Mouse (Mus musculus) gastrocnemius, adult 2 months (tissue): ENCODE data around the gene Zfp157. TPM values are rescaled to one million over a fixed set of nuclear protein-coding genes. Genes with fewer than 3 reads are reported as not detected.
A peak's percentile ranks its signal among the peaks of the same experiment; 100 is the strongest.
"Not testable (repeated sequence)": the region's sequence is repeated elsewhere in the genome, so short reads cannot be mapped to it uniquely, and the experiment has no call there.

Experiments
- DNase-seq: peaks from one replicate; pipeline ENCODE4 v3.0.0; 2022
- H3K27ac ChIP-seq: fragments of 200-600 bp; 2 replicates; pipeline ENCODE4 v1.8.1; 2022; ENCODE audit warnings: mild to moderate bottlenecking
- H3K4me3 ChIP-seq: fragments of 200-600 bp; 2 replicates; pipeline ENCODE4 v1.8.1; 2022; ENCODE audit warnings: mild to moderate bottlenecking, moderate library complexity
- CTCF ChIP-seq: fragments of 200-600 bp; IDR thresholded peaks from 2 replicates; pipeline ENCODE4 v1.8.1; 2022; ENCODE audit warnings: antibody characterized with exemption, mild to moderate bottlenecking, moderate library complexity
- intact Hi-C: fragments of 180-260 bp; cut with DNase I; formaldehyde crosslinking; loops from one replicate; pipeline ENCODE4 v1.15.1; 2025
- long read RNA-seq, 2 experiments: library from polyadenylated mRNA; stranded (forward); transcript quantifications; one replicate each; pipeline ENCODE4 v2.0.0; 2021
- total RNA-seq, 2 experiments: library from RNA; stranded (reverse); gene quantifications; 2 replicates each; pipeline ENCODE4 v1.2.3; 2021

The Zfp157 gene
- total RNA-seq = 1 to 10 TPM; 2.1 to 2.4 TPM
- long read RNA-seq, experiment 1, partial matches to known transcripts = 0 of 1 reads
- long read RNA-seq, experiment 1, other reads (novel, unspliced or antisense) = 0 of 1 reads
- long read RNA-seq, experiment 2, partial matches to known transcripts = 0 of 1 reads
- long read RNA-seq, experiment 2, other reads (novel, unspliced or antisense) = 1 of 1 reads

DNA sequence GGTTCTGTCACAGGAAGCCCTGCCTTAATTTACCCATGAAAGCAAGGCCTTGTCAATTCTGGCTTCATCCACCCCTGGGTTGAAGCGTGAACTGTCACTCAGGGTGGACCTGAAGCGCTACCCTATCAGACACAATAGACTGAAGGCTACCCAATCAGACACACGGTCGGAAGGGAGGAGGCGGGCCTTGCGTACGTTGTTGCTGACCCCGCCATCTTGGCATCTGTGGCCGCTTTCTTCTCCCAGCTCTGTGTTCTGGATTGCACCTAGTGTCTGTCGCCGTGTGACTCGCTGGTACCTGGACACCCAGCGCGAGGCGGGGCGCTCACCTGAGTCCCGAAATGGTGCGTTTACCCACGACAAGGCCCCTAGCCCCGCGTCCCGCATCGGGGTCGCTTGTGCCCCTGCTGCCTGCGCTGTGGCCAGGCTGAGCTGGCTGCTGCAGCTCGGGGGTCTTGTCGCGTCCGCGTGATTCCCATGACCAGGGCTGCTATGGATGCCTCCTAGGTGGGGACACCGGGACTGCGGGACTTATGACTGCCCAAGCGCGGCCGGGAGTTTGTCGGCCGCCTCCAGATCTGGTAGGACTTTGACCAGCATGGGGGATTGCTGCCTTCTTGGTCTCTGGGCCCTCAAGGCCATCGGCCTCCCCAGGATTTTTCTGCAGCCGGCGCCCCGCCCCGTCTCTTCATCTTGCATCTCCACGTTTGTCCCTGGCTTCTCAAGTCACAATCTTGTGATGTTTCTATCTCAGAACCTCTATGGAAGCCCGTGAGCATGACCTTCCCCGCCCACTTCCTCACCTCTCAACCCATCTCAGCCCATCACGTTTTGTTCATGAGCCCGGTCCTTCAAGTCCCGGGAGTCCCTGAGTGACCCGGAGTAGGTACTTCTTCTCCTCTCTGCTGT, at the start of gene Zfp157:
Gene Zfp157, plus strand, starts transcription at position 183 of the 909 bp plus-strand sequence.
- peak; percentile 90 for DNase-seq
- intact Hi-C loops = no loop called here
- H3K27ac ChIP-seq = peak within 1 kb of the TSS; percentile 91

DNA sequence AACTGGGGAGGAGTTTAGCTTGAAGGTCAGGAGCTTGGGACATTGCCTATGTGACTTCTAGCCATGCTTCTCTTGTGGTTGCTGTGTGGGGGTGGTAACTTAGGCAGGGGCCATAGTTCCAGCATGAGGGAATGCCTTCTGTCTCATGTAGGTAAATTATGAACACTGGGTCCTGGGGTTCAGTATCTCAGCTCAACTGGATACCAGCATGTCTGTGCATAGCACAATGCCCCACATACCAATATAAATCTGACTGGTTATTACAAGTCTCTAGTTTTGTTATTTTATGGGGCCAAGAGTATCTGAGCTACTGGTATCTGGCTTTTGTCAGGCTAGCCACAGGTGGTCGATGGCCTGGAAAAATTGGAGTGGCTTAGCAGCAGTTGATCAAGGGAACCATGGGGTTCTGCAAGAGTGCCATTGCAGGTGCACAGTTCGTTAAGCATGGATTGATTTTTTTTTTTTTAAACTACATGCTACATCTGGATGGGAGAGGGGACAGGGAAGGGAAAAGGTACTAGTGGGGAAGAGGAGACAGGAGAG, 43.4 kb upstream of the Zfp157 start:
- Histone ChIP-seq H3K27ac (no peak overlapping the region), H3K4me3 (no peak overlapping the region)
- TF ChIP-seq CTCF = no peak
- intact Hi-C loops = no loop called here
- no peak for DNase-seq

More for the DNA sequence above, at the start of gene Zfp157:
- no peak for TF ChIP-seq CTCF
- peak within 1 kb of the TSS; percentile 99 for H3K4me3 ChIP-seq

DNA sequence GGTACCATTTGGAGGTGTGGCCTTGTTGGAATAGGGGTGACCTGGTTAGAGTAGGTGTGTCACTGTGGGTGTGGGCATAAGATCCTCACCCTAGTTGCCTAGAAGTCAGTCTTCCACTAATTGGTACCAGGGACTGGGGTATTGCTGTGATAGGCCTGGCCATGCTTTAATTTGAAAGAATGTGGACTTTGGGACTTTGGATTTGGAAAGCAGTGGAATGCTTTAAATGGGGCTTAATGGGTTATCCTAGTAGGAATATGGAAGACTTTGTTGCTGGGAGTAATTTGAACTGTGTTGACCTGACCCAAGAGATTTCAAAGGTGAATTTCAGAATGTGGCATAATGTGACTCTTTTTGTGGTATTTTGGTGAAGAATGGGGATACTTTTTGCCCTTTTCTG, 40.8 kb upstream of the Zfp157 start:
- H3K4me3 ChIP-seq, H3K27ac ChIP-seq, DNase-seq, intact Hi-C loops: not testable (repeated sequence)

- Histone ChIP-seq H3K27ac (no peak overlapping the region), H3K4me3 (no peak overlapping the region)
- no peak for TF ChIP-seq CTCF
- intact Hi-C loops = no loop called here
- DNase-seq = no peak
These were observed 17.1 kb downstream of the Zfp157 start for GRCm38 (mm10) chr5:138458371-138458770.

DNA sequence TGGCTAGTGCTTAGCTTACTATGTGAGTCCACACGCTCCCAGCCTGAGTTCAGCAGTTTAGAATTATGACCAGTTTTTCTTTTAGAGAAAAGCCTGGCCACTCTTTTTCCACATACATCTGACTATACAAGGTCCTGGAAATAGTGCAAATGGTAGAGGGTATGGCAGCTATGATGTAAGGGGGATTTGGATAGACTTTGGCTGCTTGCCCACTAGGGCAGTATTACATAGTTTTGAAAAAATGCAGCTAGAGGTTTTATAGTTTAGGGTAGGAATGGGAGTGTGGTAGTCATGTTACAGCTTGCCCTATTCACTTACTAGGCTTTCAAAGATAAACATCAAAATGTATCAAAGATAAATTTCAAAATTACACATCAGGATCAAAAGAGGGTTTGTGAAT, 17.8 kb downstream of the Zfp157 start:
- no peak for DNase-seq
- Histone ChIP-seq H3K27ac (no peak overlapping the region), H3K4me3 (no peak overlapping the region)
- intact Hi-C loops = no loop called here
- TF ChIP-seq CTCF = no peak

DNA sequence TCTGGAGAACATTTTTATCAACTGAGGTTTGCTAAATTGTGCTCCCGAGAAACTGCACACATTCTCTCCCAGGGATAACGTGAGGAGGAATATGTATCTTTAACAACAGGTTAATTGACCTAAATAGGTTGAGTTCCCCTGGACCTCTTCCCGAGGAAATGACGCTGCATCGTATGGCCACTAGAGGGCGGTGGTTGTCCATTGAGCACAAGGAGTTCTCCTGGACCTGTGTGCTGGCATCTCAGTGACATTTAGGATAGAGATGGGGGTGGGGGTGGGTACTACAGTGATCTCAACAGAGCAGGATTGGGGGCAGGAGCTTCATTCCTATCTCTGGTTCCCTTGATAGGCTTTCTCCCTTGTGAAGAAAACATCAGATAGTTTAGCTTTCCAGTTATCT, 32.3 kb downstream of the Zfp157 start:
- no peak overlapping the region for H3K4me3 ChIP-seq
- intact Hi-C loops = no loop called here
- DNase-seq = peak; percentile 55
- TF ChIP-seq CTCF = peak; percentile 66
- no peak overlapping the region for H3K27ac ChIP-seq

DNA sequence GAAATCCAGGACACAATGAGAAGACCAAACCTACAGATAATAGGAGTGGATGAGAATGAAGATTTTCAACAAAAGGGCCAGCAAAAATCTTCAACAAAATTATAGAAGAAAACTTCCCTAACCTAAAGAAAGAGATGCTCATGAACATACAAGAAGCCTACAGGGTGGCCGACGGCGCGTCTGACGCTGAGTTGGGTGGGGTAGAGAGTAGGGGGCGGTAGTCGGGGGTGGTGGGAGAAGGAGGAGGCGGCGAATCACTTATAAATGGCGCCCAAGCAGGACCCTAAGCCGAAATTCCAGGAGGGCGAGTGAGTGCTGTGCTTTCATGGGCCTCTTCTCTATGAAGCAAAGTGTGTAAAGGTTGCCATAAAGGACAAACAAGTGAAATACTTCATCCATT, 63.3 kb downstream of the Zfp157 start:
- intact Hi-C loops, H3K27ac ChIP-seq, H3K4me3 ChIP-seq, DNase-seq: not testable (repeated sequence)

Other genes with a start within 250 kb of the Zfp157 start
- gene Mblac1, start 247.2 kb upstream of the Zfp157 start, total RNA-seq = 1 to 10 TPM; 1.3 to 1.4 TPM
- under 1 TPM; 0.26 to 0.28 TPM for gene Nxpe5, start 215.6 kb upstream of the Zfp157 start, total RNA-seq
- gene Lamtor4, start 186.0 kb upstream of the Zfp157 start, total RNA-seq = 10 to 100 TPM; 51.7 to 53.8 TPM
- gene BC037034, start 177.4 kb upstream of the Zfp157 start, total RNA-seq = 1 to 10 TPM; 2.3 to 2.6 TPM
- under 1 TPM; 0.13 to 0.42 TPM for gene Gal3st4, start 168.6 kb upstream of the Zfp157 start, total RNA-seq
- gene Gm43720, start 161.5 kb upstream of the Zfp157 start, total RNA-seq = not detected
- gene Gpc2, start 161.5 kb upstream of the Zfp157 start, total RNA-seq = under 1 TPM in 1 of 2 experiments, not detected in 1; 0.06 TPM
- not detected for gene Stag3, start 161.2 kb upstream of the Zfp157 start, total RNA-seq
- gene Pvrig, start 99.5 kb upstream of the Zfp157 start, total RNA-seq = not detected
- not detected for gene 1700123K08Rik, start 123.2 kb downstream of the Zfp157 start, total RNA-seq
- 10 to 100 TPM; 16.7 to 17.4 TPM for gene Zfp68, start 178.3 kb downstream of the Zfp157 start, total RNA-seq
- gene A430033K04Rik, start 181.4 kb downstream of the Zfp157 start, total RNA-seq = 1 to 10 TPM; 2.6 to 3.4 TPM